Mouse (Mus musculus) small intestine, adult 2 months (tissue): ENCODE results near the gene Wdr92.

Experiments
- CTCF ChIP-seq: fragments of 200-500 bp; IDR thresholded peaks from 2 replicates; pipeline ENCODE4 v1.5.1; 2012; ENCODE audit warnings: low read depth, mild to moderate bottlenecking, control low read depth, inconsistent platforms, low read length, moderate library complexity, mixed read lengths; ENCODE audit not compliant: insufficient replicate concordance, insufficient read length; ENCODE audit errors: extremely low read depth
- POLR2A ChIP-seq: fragments of 200-500 bp; IDR thresholded peaks from 2 replicates; pipeline ENCODE4 v1.6.1; 2012; ENCODE audit warnings: low read depth, mild to moderate bottlenecking, control low read depth, inconsistent platforms, low read length, moderate library complexity

DNA sequence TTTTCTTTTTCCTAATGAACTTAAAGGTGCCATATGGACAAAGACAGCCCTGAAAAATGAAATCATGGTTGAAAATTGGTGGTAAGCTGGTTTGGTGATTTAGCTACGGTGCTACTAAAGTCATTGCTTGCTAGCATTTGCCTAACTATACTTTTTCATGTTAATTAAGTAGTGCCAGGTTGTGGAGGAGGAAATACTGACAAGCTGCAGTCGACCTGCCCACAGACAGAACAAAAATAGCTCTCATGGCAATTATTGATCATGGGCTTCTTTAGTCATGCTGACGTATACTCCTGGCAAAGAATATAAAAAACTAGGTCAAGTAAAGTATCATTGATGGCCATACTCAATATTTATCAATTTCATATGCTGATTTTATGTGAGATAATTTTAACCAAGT lies 33.6 kb downstream of the Wdr92 start:
- TF ChIP-seq POLR2A (no peak), CTCF (no peak)
